Mouse (Mus musculus) neural tube, embryonic 12.5 days (tissue): ENCODE data around the gene Ppm1h. TPM values are rescaled to one million over a fixed set of nuclear protein-coding genes. Genes with fewer than 3 reads are reported as not detected.

Experiments used
- microRNA counts: library from miRNA; unstranded; fragments of <30 nt; microRNA quantifications from one replicate; lab custom pipeline; 2017
- microRNA-seq: library from miRNA; unstranded; fragments of <30 nt; microRNA quantifications from one replicate; pipeline ENCODE4, GENCODE M21; 2017
- polyA plus RNA-seq: library from polyadenylated mRNA; unstranded; fragments of >200 nt; fragmentation: Nextera tagmentation; extraction: Ambion mirVana; gene quantifications from 2 replicates; pipeline ENCODE4 v1.2.1, GENCODE M21; 2016

The Ppm1h gene
- polyA plus RNA-seq, 1 experiment from 2014 or later: 18.4 TPM

MicroRNAs encoded within 50 kb of the gene (microRNA counts, 519-probe panel; counts per million panel counts)
- 7,317 counts per million, percentile 95 among the panel's probes with 10 or more counts for microRNA mmu-let-7i (lab: Ali Mortazavi, UCI)

Small RNAs within 50 kb of the gene (microRNA-seq; reads per million reads assigned to microRNA genes)
- gene Mir6412 (not detected), gene Mir8104 (not detected), gene Mirlet7i (19,611 reads per million, percentile 98 among the genes with 10 or more reads in this experiment)

Other genes starting within 250 kb of the Ppm1h start
- 0.63 and 0.66 TPM in 2 replicates for gene Avpr1a, start 230.3 kb upstream of the Ppm1h start, polyA plus RNA-seq